Mouse (Mus musculus) intestine, embryonic 14.5 days (tissue): Measurements from ENCODE around the gene Isoc2a. TPM values are rescaled to one million over a fixed set of nuclear protein-coding genes. Genes with fewer than 3 reads are reported as not detected.

Source experiments
- ATAC-seq: fragments of 200-750 bp; cut with Nextera tagmentation; replicated peaks from 2 replicates; pipeline ENCODE4 v1.8.0; 2017; ENCODE audit warnings: low read depth, moderate number of reproducible peaks, moderate TSS enrichment, moderate library complexity; ENCODE audit not compliant: low FRiP score, low TSS enrichment
- DNase-seq: peaks from one replicate; pipeline ENCODE4 v3.0.0-alpha.2; 2018; ENCODE audit warnings: low spot score
- H3K27ac ChIP-seq: fragments of 300-500 bp; sonication (generic); 2 replicates; pipeline ENCODE4 v1.5.1; 2014; ENCODE audit warnings: low read depth, mild to moderate bottlenecking, control low read depth
- H3K27me3 ChIP-seq: fragments of 300-500 bp; sonication (generic); replicated peaks from 2 replicates; pipeline ENCODE4 v1.6.1; 2014; ENCODE audit warnings: low read length, control low read depth; ENCODE audit not compliant: control insufficient read depth, insufficient read depth
- H3K36me3 ChIP-seq: fragments of 300-500 bp; sonication (generic); 2 replicates; pipeline ENCODE4 v1.6.1; 2014; ENCODE audit warnings: low read length, control low read depth; ENCODE audit not compliant: control insufficient read depth, insufficient read depth
- H3K4me1 ChIP-seq: fragments of 300-500 bp; sonication (generic); replicated peaks from 2 replicates; pipeline ENCODE4 v1.6.1; 2014; ENCODE audit warnings: low read length, control low read depth, mixed read lengths; ENCODE audit not compliant: control insufficient read depth, insufficient read depth
- H3K4me2 ChIP-seq: fragments of 300-500 bp; sonication (generic); 2 replicates; pipeline ENCODE4 v1.6.1; 2014; ENCODE audit warnings: low read length
- H3K4me3 ChIP-seq: fragments of 300-500 bp; sonication (generic); 2 replicates; pipeline ENCODE4 v1.5.1; 2014; ENCODE audit warnings: low read depth, low read length, control low read depth, mixed read lengths
- H3K9ac ChIP-seq: fragments of 300-500 bp; sonication (generic); 2 replicates; pipeline ENCODE4 v1.6.1; 2014; ENCODE audit warnings: mild to moderate bottlenecking, low read length
- H3K9me3 ChIP-seq: fragments of 300-500 bp; sonication (generic); 2 replicates; pipeline ENCODE4 v1.6.1; 2016; ENCODE audit warnings: low read length, control low read depth; ENCODE audit not compliant: control insufficient read depth
- WGBS: fragments of 180-500 bp; shearing (Covaris S2); extraction: QIAGEN DNeasy Blood & Tissue Kit; methylation state at CpG from one replicate; pipeline ENCODE4 v1.1.7; 2014; 5-methylcytosine and 5-hydroxymethylcytosine counted together
- polyA plus RNA-seq: library from polyadenylated mRNA; unstranded; fragments of >200 nt; fragmentation: Nextera tagmentation; extraction: Ambion mirVana; gene quantifications from 2 replicates; pipeline ENCODE4 v1.2.1, GENCODE M21; 2014

Gene Isoc2a
- polyA plus RNA-seq, 1 experiment from 2014 or later = 0.96 TPM

DNA sequence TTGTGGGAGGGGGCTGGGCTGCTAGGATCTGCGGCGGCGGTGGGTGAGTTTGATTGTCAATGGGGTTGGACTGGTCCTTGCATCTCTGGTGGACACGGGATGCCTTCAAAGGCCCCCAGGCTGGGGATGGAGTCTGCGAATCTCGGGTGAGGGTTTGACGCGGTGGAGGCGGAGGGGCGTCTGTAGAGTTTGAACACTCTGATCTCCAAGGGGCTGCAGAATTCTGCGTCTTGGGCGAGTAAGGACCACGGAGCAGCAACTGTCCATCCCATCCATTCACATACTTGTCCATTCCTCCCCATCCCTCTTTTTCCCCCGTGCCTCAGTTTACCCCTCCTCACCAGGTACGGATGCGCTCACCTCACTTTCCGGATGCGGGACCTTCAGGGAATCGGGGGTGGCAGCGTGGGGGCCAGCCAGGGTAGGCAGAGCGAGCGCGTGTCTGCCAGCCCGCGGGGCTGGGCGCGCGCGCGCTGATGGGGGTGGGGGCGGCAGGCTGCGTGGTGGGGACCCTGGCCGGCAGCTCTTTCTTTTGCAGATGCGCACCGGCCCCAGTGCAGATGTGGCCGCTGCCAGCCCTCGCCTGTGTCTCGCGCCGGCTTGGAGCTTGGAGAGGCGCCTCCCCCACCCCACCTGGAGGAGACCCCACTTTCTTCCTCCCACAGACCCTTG is 32.6 kb upstream of the Isoc2a start, which contains the start of gene Shisa7:
Gene Shisa7 (minus strand): TSS at position 452 of the 672 bp plus-strand sequence.
- WGBS = 2% methylated on average over 41 of the region's 41 CpGs
- peak within 1 kb of the TSS; percentile 39 for H3K4me3 ChIP-seq
- peaks cover 14% of the 10 kb centered on the region for H3K4me1 ChIP-seq
- peak within 1 kb of the TSS; percentile 93 for H3K4me2 ChIP-seq
- H3K9ac ChIP-seq = peak within 1 kb of the TSS; percentile 25; the same call in 1 of the 2 replicates
- DNase-seq (no peak), ATAC-seq (peak; percentile 63)
- peaks cover 60% of the 10 kb centered on the region for H3K27me3 ChIP-seq
- no peaks in the 10 kb centered on the region for H3K36me3 ChIP-seq
- H3K27ac ChIP-seq = no peak within 1 kb of the TSS
- no peaks in the 10 kb centered on the region for H3K9me3 ChIP-seq

DNA sequence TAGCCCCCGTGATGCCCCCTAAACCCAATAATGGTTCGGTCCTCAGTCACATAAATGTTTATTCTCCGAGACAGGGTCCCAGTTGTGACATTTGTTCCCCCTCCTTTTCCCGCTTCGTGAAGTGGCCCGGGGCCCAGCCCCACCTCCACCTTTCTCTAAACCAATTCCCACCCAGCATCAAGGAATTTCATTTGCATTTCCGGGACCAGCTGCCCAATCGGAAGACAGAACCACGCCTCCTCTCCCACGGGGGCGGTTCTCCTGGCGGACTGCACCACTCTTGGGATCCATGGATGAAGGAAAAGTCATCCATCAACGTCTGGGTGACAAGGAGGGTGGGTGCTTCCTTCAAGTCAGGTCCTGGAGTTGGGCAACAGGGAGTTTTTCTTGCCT is 32.0 kb upstream of the Isoc2a start:
- 0 out of 2 replicates have a peak overlapping the region, but pooled peaks have one; percentile 16 for H3K9ac ChIP-seq
- no peak overlapping the region for H3K27ac ChIP-seq
- peak; percentile 88 for ATAC-seq
- peak overlapping the region; percentile 39 for H3K4me3 ChIP-seq
- H3K36me3 ChIP-seq = no peaks in the 10 kb centered on the region
- WGBS = under 1% methylated on average over 13 of the region's 13 CpGs
- peaks cover 55% of the 10 kb centered on the region for H3K27me3 ChIP-seq
- DNase-seq = peak; percentile 88
- peak overlapping the region; percentile 93 for H3K4me2 ChIP-seq
- H3K4me1 ChIP-seq = peaks cover 14% of the 10 kb centered on the region
- no peaks in the 10 kb centered on the region for H3K9me3 ChIP-seq

DNA sequence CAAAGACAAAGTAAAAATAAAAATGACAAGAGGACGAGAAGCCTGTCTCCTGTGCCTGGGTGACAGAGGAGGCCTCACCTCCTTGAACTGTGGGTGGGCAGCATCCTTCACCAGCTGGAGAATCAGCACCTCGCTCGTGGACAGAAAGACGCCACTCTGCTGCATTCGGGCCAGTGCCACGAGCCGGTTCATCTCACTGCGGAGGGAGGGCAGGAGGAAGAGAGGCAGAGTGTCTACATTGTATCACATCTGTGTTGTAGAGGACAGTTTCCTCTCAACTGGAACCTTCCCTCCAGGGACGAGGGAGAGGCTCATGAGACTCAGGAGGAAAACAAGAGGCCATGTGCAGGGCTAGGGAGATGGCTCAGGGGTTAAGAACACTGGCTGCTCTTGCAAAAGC is 27.6 kb upstream of the Isoc2a start:
- Histone ChIP-seq H3K27ac (no peak overlapping the region), H3K4me3 (no peak overlapping the region), H3K27me3 (peaks cover 21% of the 10 kb centered on the region), H3K36me3 (no peaks in the 10 kb centered on the region), H3K4me2 (no peak overlapping the region), H3K9me3 (no peaks in the 10 kb centered on the region), H3K9ac (no peak overlapping the region), H3K4me1 (peaks cover 6% of the 10 kb centered on the region)
- WGBS = 59% methylated on average over 9 of the region's 9 CpGs
- no peak for ATAC-seq
- no peak for DNase-seq

DNA sequence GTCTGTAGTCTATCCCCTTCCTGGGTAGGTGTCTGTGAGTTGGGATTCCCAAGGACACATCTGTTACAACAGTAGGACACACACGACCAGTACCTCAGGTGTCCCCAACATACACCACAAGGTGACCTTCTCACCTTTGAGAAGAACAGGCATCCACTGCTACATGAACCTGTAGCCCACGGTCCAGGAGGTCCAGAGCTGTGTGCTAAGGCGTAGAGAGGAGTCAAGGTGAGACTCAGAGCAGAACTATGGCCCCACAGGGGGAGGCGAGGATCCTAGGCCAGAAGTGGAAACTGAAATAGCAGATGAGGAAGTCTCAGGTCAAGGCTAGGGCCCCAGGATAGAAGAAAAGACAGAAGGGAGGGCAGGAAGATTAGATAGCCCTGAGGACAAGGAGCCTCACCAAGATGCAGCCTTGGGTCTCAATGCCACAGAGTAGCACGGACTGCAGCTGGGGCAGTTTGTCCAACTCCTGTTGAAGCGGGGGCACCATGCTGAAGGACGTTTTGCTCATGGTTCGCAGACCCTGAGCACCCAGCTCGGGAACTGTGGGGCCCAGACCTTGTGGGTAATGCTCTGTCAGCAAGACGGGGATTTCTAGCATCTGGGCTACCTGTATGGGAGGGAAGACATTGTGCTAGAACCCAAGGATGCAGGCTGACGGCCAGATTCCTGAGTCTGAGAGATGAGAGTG is 26.2 kb upstream of the Isoc2a start:
- H3K9ac ChIP-seq = no peak overlapping the region
- H3K4me2 ChIP-seq = no peak overlapping the region
- peaks cover 7% of the 10 kb centered on the region; the same call in 1 of the 2 replicates for H3K27me3 ChIP-seq
- no peaks in the 10 kb centered on the region for H3K4me1 ChIP-seq
- no peaks in the 10 kb centered on the region for H3K9me3 ChIP-seq
- DNase-seq (no peak), ATAC-seq (no peak)
- H3K4me3 ChIP-seq = no peak overlapping the region
- no peaks in the 10 kb centered on the region for H3K36me3 ChIP-seq
- H3K27ac ChIP-seq = no peak overlapping the region
- 70% methylated on average over 11 of the region's 11 CpGs for WGBS

DNA sequence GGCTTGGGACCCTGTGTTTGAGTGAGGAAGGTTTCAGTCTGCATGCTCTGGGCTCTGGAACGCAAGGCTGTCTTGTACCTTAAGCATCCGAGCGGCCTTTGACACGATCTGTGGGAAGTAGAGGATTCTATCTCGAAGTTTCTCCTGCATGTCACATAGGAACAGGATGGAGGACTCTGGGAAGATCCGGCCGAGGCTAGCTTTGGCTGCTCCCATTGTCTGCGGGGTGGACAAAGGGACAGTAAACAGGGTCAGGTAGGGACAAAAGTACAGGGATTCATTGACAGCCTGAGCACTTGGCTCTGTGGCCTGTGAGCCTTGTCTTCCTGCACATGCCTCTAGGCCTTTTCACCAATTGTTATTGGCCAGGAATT is 25.7 kb upstream of the Isoc2a start:
- H3K36me3 ChIP-seq = no peaks in the 10 kb centered on the region
- H3K9me3 ChIP-seq = no peaks in the 10 kb centered on the region
- H3K27me3 ChIP-seq = 0 out of 2 replicates have a peak, but pooled peaks cover 4% of the 10 kb centered on the region
- H3K27ac ChIP-seq = no peak overlapping the region
- no peak for DNase-seq
- ATAC-seq = no peak
- H3K4me3 ChIP-seq = no peak overlapping the region
- H3K4me1 ChIP-seq = no peaks in the 10 kb centered on the region
- no peak overlapping the region for H3K9ac ChIP-seq
- 70% methylated on average over 8 of the region's 8 CpGs for WGBS
- no peak overlapping the region for H3K4me2 ChIP-seq

DNA sequence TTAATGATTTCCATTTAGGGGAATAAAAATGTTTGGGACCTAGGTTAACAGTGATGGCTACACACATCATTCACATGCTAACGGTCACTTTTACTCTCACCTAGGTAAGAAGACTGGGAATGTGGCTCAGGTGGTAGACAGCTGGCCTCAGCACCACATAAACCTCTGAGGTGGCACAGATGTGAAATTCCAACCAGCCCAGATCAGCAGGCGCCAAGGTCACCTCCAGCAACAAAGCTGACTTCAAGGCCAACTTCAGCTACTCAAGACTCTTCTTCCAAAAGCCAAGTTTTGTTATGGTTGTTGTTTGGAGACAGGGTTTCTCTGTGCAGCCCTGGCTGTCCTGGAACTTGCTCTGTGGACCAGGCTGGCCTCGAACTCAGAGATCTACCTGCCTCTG is 23.3 kb upstream of the Isoc2a start:
- ATAC-seq (no peak), DNase-seq (no peak)
- Histone ChIP-seq H3K27ac (no peak overlapping the region), H3K9ac (no peak overlapping the region), H3K9me3 (no peaks in the 10 kb centered on the region), H3K27me3 (no peaks in the 10 kb centered on the region), H3K4me2 (no peak overlapping the region), H3K36me3 (no peaks in the 10 kb centered on the region), H3K4me1 (no peaks in the 10 kb centered on the region), H3K4me3 (no peak overlapping the region)
- 84% methylated on average over 3 of the region's 3 CpGs for WGBS

DNA sequence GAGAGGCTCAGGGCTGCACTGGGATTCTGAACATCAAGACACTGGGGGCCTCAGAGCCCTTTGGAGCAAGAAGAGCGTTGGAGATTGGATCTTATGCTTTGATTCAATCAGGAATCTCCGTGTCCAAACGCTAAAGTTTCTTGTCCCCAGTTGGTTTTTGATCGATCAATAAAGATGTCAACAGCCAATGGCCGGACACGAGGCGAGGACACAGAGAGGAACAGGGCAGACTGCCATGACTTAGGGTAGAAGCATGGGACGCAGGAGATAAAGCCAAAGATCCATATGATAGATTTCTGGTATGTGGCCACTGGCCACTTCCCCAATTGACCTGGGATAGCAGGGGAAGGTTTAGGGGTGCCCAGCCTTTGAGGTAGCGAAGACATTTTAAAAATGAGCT is 20.4 kb upstream of the Isoc2a start:
- DNase-seq = no peak
- Histone ChIP-seq H3K9ac (no peak overlapping the region), H3K27me3 (no peaks in the 10 kb centered on the region), H3K27ac (no peak overlapping the region), H3K9me3 (no peaks in the 10 kb centered on the region), H3K4me1 (no peaks in the 10 kb centered on the region), H3K36me3 (no peaks in the 10 kb centered on the region), H3K4me3 (no peak overlapping the region), H3K4me2 (no peak overlapping the region)
- ATAC-seq = no peak
- 87% methylated on average over 9 of the region's 9 CpGs for WGBS

- Histone ChIP-seq H3K4me3 (no peak overlapping the region), H3K4me1 (no peaks in the 10 kb centered on the region), H3K9ac (no peak overlapping the region), H3K27ac (no peak overlapping the region), H3K27me3 (no peaks in the 10 kb centered on the region), H3K4me2 (no peak overlapping the region), H3K36me3 (no peaks in the 10 kb centered on the region), H3K9me3 (no peaks in the 10 kb centered on the region)
- ATAC-seq (no peak), DNase-seq (no peak)
- WGBS = 66% methylated on average over 7 of the region's 7 CpGs
These were observed 19.6 kb upstream of the Isoc2a start for GRCm38 (mm10) chr7:4857321-4857720.
